Mouse (Mus musculus): ENCODE measurements around the gene Utrn. TPM values are rescaled to one million over a fixed set of nuclear protein-coding genes. Genes with fewer than 3 reads are reported as not detected.

Utrn gene
- polyA plus RNA-seq, 1 experiment from 2014 or later: 68.5 TPM

DNA sequence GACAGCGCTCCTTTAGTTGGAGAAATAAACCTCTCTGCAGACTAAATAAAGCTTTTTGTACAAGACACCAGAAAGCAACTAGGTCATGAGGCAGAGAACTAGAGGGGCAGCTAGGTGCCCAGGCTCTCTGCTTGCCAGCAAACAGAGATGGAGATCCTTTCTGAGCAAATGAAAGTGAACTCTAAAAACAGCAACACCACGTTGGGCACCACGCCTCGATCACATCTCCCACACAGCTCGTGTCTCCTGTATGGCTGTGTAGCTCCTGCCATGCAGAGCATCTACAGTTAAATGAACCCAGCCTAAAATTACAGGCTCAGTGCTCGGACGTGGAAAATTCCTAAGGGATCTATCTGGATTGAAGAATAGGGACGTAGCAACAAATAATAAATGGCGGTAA, 61.5 kb downstream of the Utrn start:
- H3K4me1 ChIP-seq (ENCODE audit: control insufficient read depth, insufficient read depth, low read length): peaks cover 33% of the 10 kb centered on the region
- WGBS (ENCODE audit: insufficient replicate concordance): 68% methylated on average over 9 of the region's 9 CpGs

GRCm38 (mm10) chr10:12805826-12806225, 63.3 kb downstream of the Utrn start:
- H3K9me3 ChIP-seq (replicated peaks; ENCODE audit: control insufficient read depth, low read length): no peaks in the 10 kb centered on the region
- no peak overlapping the region for H3K9ac ChIP-seq (ENCODE audit: low read depth, low read length)
- no peaks in the 10 kb centered on the region for H3K27me3 ChIP-seq (ENCODE audit: control insufficient read depth, insufficient read depth, low read length)
- no peak overlapping the region for H3K4me2 ChIP-seq
- H3K4me3 ChIP-seq (ENCODE audit: low read depth, low read length): no peak overlapping the region
- H3K27ac ChIP-seq (ENCODE audit: low read depth, low read length): no peak overlapping the region
- ATAC-seq (replicated peaks; ENCODE audit: insufficient number of reproducible peaks, low FRiP score, low TSS enrichment): no peak
- WGBS (ENCODE audit: insufficient replicate concordance): 48% methylated on average over 2 of the region's 2 CpGs
- H3K4me1 ChIP-seq (ENCODE audit: control insufficient read depth, insufficient read depth, low read length): peaks cover 21% of the 10 kb centered on the region
- H3K36me3 ChIP-seq (ENCODE audit: control insufficient read depth, insufficient read depth, low read length): no peaks in the 10 kb centered on the region

More for the DNA sequence above, 61.5 kb downstream of the Utrn start:
- no peaks in the 10 kb centered on the region for H3K36me3 ChIP-seq (ENCODE audit: control insufficient read depth, insufficient read depth, low read length)
- no peak overlapping the region for H3K4me2 ChIP-seq
- H3K4me3 ChIP-seq (ENCODE audit: low read depth, low read length): no peak overlapping the region
- no peak overlapping the region for H3K9ac ChIP-seq (ENCODE audit: low read depth, low read length)
- H3K27me3 ChIP-seq (ENCODE audit: control insufficient read depth, insufficient read depth, low read length): no peaks in the 10 kb centered on the region
- no peaks in the 10 kb centered on the region for H3K9me3 ChIP-seq (replicated peaks; ENCODE audit: control insufficient read depth, low read length)
- H3K27ac ChIP-seq (ENCODE audit: low read depth, low read length): no peak overlapping the region
- no peak for ATAC-seq (replicated peaks; ENCODE audit: insufficient number of reproducible peaks, low FRiP score, low TSS enrichment)

GRCm38 (mm10) chr10:12803939-12804338, 65.2 kb downstream of the Utrn start:
- Histone ChIP-seq H3K36me3 (ENCODE audit: control insufficient read depth, insufficient read depth, low read length) (no peaks in the 10 kb centered on the region), H3K4me2 (no peak overlapping the region), H3K27ac (ENCODE audit: low read depth, low read length) (no peak overlapping the region), H3K9ac (ENCODE audit: low read depth, low read length) (no peak overlapping the region), H3K4me3 (ENCODE audit: low read depth, low read length) (no peak overlapping the region), H3K27me3 (ENCODE audit: control insufficient read depth, insufficient read depth, low read length) (no peaks in the 10 kb centered on the region), H3K9me3 (replicated peaks; ENCODE audit: control insufficient read depth, low read length) (no peaks in the 10 kb centered on the region), H3K4me1 (ENCODE audit: control insufficient read depth, insufficient read depth, low read length) (peaks cover 19% of the 10 kb centered on the region)
- 82% methylated on average over 1 of the region's 1 CpGs for WGBS (ENCODE audit: insufficient replicate concordance)
- ATAC-seq (replicated peaks; ENCODE audit: insufficient number of reproducible peaks, low FRiP score, low TSS enrichment): no peak

DNA sequence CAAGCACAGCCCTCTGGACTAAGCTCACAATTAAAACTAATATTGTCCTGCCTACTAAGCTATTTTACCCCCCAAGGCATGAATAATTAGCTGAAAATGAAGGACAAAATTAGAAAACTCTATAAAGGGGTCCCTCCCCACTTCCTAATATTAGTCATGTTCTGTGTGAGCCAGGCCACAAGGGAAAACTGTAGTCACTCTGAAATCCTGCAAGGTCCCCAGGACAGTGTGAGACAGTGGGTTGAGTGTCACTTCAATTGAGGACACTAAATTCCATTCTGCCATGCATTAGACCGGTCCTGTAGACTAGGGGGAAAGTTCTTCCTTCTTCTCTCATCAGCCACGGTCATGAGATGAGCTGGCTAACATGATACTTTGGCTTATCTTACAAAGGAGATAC, 69.7 kb downstream of the Utrn start:
- no peak overlapping the region for H3K9ac ChIP-seq (ENCODE audit: low read depth, low read length)
- H3K4me2 ChIP-seq: no peak overlapping the region
- H3K27ac ChIP-seq (ENCODE audit: low read depth, low read length): 0 out of 2 replicates have a peak overlapping the region, but pooled peaks have one; percentile 38
- no peak for ATAC-seq (replicated peaks; ENCODE audit: insufficient number of reproducible peaks, low FRiP score, low TSS enrichment)
- no peaks in the 10 kb centered on the region for H3K9me3 ChIP-seq (replicated peaks; ENCODE audit: control insufficient read depth, low read length)
- H3K4me3 ChIP-seq (ENCODE audit: low read depth, low read length): no peak overlapping the region
- peaks cover 18% of the 10 kb centered on the region for H3K4me1 ChIP-seq (ENCODE audit: control insufficient read depth, insufficient read depth, low read length)
- WGBS (ENCODE audit: insufficient replicate concordance): 61% methylated on average over 2 of the region's 2 CpGs
- H3K27me3 ChIP-seq (ENCODE audit: control insufficient read depth, insufficient read depth, low read length): no peaks in the 10 kb centered on the region
- H3K36me3 ChIP-seq (ENCODE audit: control insufficient read depth, insufficient read depth, low read length): no peaks in the 10 kb centered on the region

DNA sequence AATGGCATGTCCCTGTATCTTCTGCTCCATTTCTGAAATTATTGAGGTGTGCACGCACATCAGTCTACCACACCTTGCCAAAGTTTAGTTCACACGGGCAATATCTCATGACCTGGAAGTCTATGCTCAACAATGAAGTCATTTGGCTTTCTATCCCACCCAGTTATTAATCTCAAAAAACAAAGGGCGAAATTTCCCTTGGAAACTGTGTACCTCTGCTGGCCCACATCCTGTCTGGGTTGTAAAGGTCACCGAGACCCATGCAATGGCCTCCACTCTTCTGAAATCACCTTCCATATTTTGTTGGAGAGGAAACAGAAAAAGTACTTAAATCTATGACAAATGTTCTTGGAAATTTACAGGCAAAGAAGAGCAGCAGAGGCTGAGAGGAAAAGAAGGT, 70.9 kb downstream of the Utrn start:
- Histone ChIP-seq H3K36me3 (ENCODE audit: control insufficient read depth, insufficient read depth, low read length) (no peaks in the 10 kb centered on the region), H3K4me1 (ENCODE audit: control insufficient read depth, insufficient read depth, low read length) (peaks cover 18% of the 10 kb centered on the region), H3K9me3 (replicated peaks; ENCODE audit: control insufficient read depth, low read length) (no peaks in the 10 kb centered on the region), H3K9ac (ENCODE audit: low read depth, low read length) (no peak overlapping the region), H3K4me2 (no peak overlapping the region), H3K4me3 (ENCODE audit: low read depth, low read length) (no peak overlapping the region), H3K27ac (ENCODE audit: low read depth, low read length) (no peak overlapping the region), H3K27me3 (ENCODE audit: control insufficient read depth, insufficient read depth, low read length) (no peaks in the 10 kb centered on the region)
- ATAC-seq (replicated peaks; ENCODE audit: insufficient number of reproducible peaks, low FRiP score, low TSS enrichment): no peak
- WGBS (ENCODE audit: insufficient replicate concordance): 82% methylated on average over 4 of the region's 4 CpGs

DNA sequence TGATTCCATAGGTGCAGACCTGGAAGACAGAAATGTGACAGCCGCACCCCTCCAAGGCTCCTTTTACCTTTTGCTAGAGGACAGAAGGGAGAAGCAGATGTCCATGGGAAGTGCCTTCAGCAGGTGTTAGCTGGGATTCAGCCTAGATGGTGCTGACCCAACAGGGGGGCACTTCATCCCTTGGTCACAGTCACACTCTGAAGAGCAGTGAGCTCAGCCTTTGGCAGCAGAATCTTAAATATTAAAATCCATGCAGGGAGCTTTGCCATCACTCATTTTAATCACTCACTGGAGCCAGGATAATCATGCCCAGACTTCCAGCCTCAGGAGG, 72.7 kb downstream of the Utrn start:
- H3K4me2 ChIP-seq: no peak overlapping the region
- H3K4me1 ChIP-seq (ENCODE audit: control insufficient read depth, insufficient read depth, low read length): peaks cover 25% of the 10 kb centered on the region
- H3K9me3 ChIP-seq (replicated peaks; ENCODE audit: control insufficient read depth, low read length): no peaks in the 10 kb centered on the region
- H3K27me3 ChIP-seq (ENCODE audit: control insufficient read depth, insufficient read depth, low read length): no peaks in the 10 kb centered on the region
- 75% methylated on average over 1 of the region's 1 CpGs for WGBS (ENCODE audit: insufficient replicate concordance)
- no peaks in the 10 kb centered on the region for H3K36me3 ChIP-seq (ENCODE audit: control insufficient read depth, insufficient read depth, low read length)
- no peak overlapping the region for H3K9ac ChIP-seq (ENCODE audit: low read depth, low read length)
- H3K4me3 ChIP-seq (ENCODE audit: low read depth, low read length): no peak overlapping the region
- no peak overlapping the region for H3K27ac ChIP-seq (ENCODE audit: low read depth, low read length)
- ATAC-seq (replicated peaks; ENCODE audit: insufficient number of reproducible peaks, low FRiP score, low TSS enrichment): no peak

- peaks cover 25% of the 10 kb centered on the region for H3K4me1 ChIP-seq (ENCODE audit: control insufficient read depth, insufficient read depth, low read length)
- no peaks in the 10 kb centered on the region for H3K9me3 ChIP-seq (replicated peaks; ENCODE audit: control insufficient read depth, low read length)
- H3K9ac ChIP-seq (ENCODE audit: low read depth, low read length): no peak overlapping the region
- no peaks in the 10 kb centered on the region for H3K27me3 ChIP-seq (ENCODE audit: control insufficient read depth, insufficient read depth, low read length)
- no peak overlapping the region for H3K27ac ChIP-seq (ENCODE audit: low read depth, low read length)
- H3K36me3 ChIP-seq (ENCODE audit: control insufficient read depth, insufficient read depth, low read length): no peaks in the 10 kb centered on the region
- no peak overlapping the region for H3K4me3 ChIP-seq (ENCODE audit: low read depth, low read length)
- 59% methylated on average over 8 of the region's 8 CpGs for WGBS (ENCODE audit: insufficient replicate concordance)
- H3K4me2 ChIP-seq: no peak overlapping the region
- no peak for ATAC-seq (replicated peaks; ENCODE audit: insufficient number of reproducible peaks, low FRiP score, low TSS enrichment)
Measured at GRCm38 (mm10) chr10:12795796-12796509, 73.2 kb downstream of the Utrn start.

DNA sequence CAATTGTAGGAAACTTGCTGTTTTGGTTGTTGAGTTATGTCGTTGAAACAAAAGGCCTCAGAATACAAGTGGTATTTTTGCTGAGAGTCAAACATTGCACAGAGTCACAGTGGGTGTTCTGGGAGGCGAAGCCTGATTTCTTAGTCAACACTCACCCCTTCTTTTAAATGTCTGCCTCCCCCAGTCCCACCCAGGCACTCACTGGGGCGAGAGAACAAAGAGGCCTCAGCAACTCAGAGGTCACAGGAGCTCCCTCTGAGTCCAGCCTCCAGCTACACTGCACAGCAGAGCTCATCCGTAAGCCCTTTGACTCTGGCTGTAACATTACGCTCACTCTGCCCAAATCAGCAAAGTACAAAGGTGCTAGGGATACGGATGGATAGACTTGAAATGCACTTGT, 77.1 kb downstream of the Utrn start:
- WGBS (ENCODE audit: insufficient replicate concordance): 35% methylated on average over 6 of the region's 6 CpGs
- Histone ChIP-seq H3K4me3 (ENCODE audit: low read depth, low read length) (no peak overlapping the region), H3K4me1 (ENCODE audit: control insufficient read depth, insufficient read depth, low read length) (peaks cover 24% of the 10 kb centered on the region), H3K9me3 (replicated peaks; ENCODE audit: control insufficient read depth, low read length) (no peaks in the 10 kb centered on the region), H3K4me2 (no peak overlapping the region), H3K27ac (ENCODE audit: low read depth, low read length) (peak overlapping the region; percentile 52), H3K9ac (ENCODE audit: low read depth, low read length) (0 out of 2 replicates have a peak overlapping the region, but pooled peaks have one; percentile 35), H3K27me3 (ENCODE audit: control insufficient read depth, insufficient read depth, low read length) (no peaks in the 10 kb centered on the region), H3K36me3 (ENCODE audit: control insufficient read depth, insufficient read depth, low read length) (no peaks in the 10 kb centered on the region)
- ATAC-seq (replicated peaks; ENCODE audit: insufficient number of reproducible peaks, low FRiP score, low TSS enrichment): no peak

GRCm38 (mm10) chr10:12790881-12791280, 78.3 kb downstream of the Utrn start:
- Histone ChIP-seq H3K9me3 (replicated peaks; ENCODE audit: control insufficient read depth, low read length) (no peaks in the 10 kb centered on the region), H3K4me1 (ENCODE audit: control insufficient read depth, insufficient read depth, low read length) (peaks cover 16% of the 10 kb centered on the region), H3K36me3 (ENCODE audit: control insufficient read depth, insufficient read depth, low read length) (no peaks in the 10 kb centered on the region), H3K4me3 (ENCODE audit: low read depth, low read length) (no peak overlapping the region), H3K27me3 (ENCODE audit: control insufficient read depth, insufficient read depth, low read length) (no peaks in the 10 kb centered on the region), H3K9ac (ENCODE audit: low read depth, low read length) (no peak overlapping the region), H3K27ac (ENCODE audit: low read depth, low read length) (no peak overlapping the region), H3K4me2 (no peak overlapping the region)
- 63% methylated on average over 3 of the region's 3 CpGs for WGBS (ENCODE audit: insufficient replicate concordance)
- no peak for ATAC-seq (replicated peaks; ENCODE audit: insufficient number of reproducible peaks, low FRiP score, low TSS enrichment)
